Mouse (Mus musculus): Measurements from ENCODE around the gene Dctpp1.

The Dctpp1 gene

GRCm38 (mm10) chr7:127231826-127232621, 28.5 kb downstream of the Dctpp1 start:
- DNase-seq (ENCODE audit: low spot score in 2 of 2): no peak

DNA sequence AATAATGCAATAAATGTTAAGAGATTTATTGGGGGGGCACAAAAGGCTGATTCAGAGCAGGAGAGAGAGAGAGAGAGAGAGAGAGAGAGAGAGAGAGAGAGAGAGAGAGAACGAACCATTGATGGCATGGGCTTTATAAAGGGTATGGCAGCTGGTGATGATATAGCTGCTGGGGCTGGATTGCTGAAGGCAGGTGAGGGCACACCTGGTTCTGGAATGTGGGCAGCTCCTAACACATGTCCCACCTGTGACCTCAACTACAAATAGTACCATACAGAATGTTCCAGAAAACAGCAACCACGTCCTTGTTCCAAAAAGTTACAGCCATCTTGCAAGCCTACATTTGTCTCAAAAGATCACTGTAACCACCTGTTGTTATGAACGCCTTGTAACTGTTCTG, 29.1 kb downstream of the Dctpp1 start:
- DNase-seq (ENCODE audit: low spot score in 2 of 2): no peak

DNA sequence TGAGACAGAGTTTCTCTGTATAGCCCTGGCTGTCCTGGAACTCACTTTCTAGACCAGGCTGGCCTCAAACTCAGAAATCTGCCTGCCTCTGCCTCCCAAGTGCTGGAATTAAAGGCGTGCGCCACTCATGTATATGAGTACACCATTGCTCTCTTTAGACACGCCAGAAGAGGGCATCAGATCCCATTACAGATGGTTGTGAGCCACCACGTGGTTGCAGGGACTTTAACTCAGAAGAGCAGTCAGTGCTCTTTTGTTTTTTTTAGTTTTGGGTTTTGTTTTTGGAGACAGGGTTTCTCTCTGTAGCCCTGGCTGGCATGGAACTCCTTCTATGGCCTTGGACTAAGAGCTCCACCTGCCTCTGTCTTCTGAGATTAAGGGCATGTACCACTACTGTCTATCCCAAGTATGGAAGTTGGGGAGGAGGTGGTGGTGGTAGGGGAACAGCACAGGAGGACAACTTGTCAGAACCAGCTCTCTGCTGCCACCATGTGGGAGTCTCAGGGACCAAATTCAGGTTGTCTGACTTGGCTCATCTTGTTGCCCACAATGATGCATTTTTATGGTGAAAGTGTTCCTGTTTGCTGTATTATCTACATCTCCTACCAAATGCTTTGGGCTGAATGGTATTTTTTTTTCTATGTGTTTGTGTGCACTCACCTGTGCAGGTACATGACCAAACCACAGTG, 31.8 kb downstream of the Dctpp1 start:
- peak; percentile 83 to 94 for DNase-seq (ENCODE audit: low spot score in 2 of 2)

GRCm38 (mm10) chr7:127225147-127225995, 35.1 kb downstream of the Dctpp1 start:
- DNase-seq (ENCODE audit: low spot score in 2 of 2): no peak

DNA sequence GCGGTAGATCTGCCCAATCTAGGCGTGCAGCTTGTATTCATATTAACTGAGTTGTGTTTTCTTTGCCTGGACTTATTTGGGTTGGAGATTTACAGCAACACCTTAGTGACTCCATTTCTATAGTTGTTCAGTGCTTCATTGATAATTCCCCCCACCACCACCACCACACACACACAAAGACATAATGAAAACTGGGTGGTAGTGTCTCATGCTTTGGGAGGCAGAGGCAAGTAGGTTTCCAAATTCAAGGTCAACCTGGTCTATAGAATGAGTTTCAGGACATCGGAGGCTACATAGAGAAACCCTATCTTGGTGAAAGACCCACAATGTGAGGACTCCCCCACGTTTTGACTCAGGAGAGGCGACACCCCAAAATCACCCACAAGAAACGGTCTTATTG, 35.9 kb downstream of the Dctpp1 start:
- no peak for DNase-seq (ENCODE audit: low spot score in 2 of 2)

DNA sequence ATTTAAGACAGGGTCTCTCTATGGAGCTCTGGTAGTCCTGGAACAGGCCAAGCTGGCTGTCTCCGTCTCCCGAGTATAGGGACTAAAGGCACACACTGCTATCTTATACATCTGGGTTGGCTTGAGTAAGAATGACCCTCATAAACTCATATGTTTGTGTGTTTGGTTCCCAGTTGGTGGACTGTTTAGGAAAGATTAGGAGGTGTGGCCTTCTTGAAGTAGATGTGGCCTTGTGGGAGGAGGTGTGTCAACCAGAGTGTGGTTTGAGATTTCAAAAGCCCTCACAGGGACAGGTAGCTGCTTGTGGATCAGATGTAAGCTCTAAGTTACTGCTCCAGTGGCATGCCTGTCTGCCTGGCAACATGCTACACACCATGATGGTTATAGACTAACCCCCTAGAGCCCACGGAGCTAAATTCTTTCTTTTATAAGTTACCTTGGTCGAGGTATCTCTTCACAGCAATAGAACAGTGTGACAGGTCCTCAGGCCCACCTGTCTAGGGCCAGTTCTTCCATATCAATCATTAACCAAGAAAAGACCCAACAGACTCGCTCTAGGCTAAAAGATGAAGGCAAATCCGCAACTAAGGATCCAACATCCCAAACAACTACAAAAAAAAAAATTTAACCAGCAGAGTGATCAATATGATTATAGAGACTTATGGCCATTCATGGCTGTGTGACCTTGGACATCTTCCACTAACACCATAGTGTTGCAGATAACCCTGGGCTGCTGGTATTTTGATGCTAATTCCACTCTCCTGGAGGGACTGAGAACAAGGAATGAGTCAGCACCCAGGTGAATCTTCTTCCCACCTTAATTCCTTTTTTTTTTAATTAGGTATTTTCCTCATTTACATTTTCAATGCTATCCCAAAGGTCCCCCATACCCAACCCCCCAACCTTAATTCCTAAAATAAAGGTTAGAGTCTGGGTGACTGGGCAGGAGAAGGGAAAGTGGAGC, 36.7 kb downstream of the Dctpp1 start:
- no peak for DNase-seq (ENCODE audit: low spot score in 2 of 2)

DNA sequence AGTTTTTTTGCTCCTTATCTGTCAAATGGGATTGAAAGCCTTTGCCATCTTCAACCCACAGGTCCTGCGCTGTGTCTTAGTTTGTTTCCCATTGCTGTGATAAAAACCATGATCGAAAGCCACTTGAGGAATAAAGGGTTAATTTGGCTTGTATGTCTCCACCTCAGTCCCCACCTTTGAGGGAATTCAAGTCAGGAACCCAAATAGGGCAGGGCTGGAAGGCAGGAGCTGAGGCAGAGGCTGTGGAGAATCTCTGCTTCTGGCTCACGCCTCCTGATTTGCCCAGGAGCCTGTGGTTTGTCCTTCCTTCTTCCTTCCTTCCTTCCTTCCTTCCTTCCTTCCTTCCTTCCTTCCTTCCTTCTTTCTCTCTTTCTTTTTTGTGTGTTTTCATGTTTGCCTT, 37.4 kb downstream of the Dctpp1 start:
- no peak for DNase-seq (ENCODE audit: low spot score in 2 of 2)

GRCm38 (mm10) chr7:127220440-127220839, 40.1 kb downstream of the Dctpp1 start:
- no peak for DNase-seq (ENCODE audit: low spot score in 2 of 2)

- no peak for DNase-seq (ENCODE audit: low spot score in 2 of 2)
These were observed 41.8 kb downstream of the Dctpp1 start for GRCm38 (mm10) chr7:127218670-127219069.

DNA sequence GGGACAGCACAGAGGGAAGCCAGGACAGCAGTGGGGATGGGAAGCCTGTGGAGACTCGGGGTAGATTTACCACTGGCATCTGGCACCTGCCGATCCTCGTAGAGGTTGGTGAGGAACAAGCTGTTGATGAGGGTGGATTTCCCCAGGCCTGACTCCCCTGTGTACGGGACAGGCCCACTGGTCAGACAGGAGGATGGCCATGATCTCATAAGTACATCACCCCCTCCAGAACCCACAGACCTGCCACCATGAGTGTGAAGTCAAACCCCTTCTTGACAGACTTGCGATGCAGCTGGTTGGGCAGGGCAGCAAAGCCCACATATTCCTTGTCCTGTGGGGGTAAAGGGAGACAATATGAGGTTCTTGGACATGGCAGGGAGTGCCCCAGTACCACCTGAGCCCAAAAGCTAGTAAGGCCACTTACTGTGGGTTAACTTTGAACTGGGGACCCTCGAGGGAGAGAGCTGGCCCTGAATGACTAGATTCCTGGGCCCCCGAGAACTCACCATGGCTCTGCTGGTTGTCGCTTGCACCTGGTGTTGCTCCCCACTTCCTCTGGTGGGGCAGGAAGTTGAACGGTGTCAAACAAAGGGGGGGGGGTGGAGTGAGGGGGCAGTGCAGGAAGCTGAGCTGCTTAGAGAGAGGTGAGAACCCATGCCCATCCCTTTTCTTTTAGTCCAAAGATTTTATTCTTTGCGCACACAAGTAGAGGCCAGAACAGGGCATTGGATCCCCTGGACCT, 42.4 kb downstream of the Dctpp1 start:
- DNase-seq (ENCODE audit: low spot score in 2 of 2): peak; percentile 80 to 82

DNA sequence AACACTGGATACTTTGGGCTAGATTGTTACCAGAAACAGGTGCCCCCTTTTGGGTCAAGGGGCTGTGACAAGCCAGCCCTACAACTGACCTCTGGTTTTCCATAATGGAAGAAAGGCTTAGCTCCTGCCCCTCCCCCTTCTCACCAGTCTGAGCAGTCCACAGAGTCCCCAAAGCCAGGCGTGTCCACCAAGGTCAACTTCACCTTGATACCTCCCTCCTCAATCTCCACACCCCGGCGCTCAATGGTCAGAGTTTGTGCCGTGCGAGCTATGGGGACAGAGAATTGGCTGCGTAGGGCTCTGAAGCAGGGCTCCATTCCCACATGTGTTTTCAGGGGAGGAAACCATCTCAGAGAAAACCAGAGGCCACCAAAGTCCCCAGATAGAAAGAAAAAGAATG, 43.0 kb downstream of the Dctpp1 start:
- no peak for DNase-seq (ENCODE audit: low spot score in 2 of 2)

- no peak for DNase-seq (ENCODE audit: low spot score in 2 of 2)
These were observed 44.2 kb downstream of the Dctpp1 start for GRCm38 (mm10) chr7:127216307-127216706.

DNA sequence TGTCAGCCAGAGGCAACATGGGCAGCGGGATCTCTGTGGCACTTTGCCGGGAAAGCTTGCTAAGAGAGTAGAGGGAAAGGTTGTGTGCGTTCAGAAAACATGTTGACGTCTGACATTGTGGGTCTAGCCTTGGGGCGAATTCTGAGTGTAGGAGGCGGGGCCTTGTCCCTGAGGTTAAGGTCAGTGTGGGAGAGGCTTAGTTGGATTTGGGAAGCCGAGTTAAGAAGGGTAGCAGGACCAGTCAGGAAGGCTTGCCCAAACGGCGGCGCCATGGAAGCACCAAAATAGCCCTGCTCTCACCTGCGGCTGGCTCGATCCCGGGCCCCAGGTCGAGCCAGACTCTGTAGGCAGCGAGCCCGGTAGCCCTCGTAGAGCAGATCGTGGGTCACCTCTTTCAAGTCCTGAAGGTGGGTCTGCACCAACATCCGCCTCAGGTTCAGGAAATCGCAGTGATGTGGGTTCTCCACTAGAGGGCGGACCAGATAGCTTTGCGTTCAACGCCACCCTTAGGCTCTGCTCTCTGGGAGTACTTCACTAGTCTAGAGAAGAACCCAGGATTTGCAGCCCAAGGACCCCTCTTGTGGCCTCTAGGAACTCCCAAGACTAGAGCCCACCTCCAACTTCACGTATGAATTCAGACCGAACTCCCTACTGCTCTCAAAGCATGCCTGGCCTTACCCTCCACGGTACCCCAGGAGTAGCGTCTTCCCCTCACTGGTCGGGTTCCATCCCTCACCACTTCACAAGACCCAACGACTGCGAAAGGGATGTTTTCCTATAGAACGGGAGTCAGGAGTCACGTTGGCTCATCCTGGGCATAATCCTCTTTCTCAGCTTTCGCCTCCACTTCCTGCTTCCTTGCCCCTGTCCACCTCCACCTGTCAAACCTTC, 45.3 kb downstream of the Dctpp1 start:
- DNase-seq (ENCODE audit: low spot score in 2 of 2): peak; percentile 78 to 88

- DNase-seq (ENCODE audit: low spot score in 2 of 2): no peak
These were observed 46.0 kb downstream of the Dctpp1 start for GRCm38 (mm10) chr7:127214521-127214920.

GRCm38 (mm10) chr7:127213930-127214329, 46.6 kb downstream of the Dctpp1 start:
- no peak for DNase-seq (ENCODE audit: low spot score in 2 of 2)

DNA sequence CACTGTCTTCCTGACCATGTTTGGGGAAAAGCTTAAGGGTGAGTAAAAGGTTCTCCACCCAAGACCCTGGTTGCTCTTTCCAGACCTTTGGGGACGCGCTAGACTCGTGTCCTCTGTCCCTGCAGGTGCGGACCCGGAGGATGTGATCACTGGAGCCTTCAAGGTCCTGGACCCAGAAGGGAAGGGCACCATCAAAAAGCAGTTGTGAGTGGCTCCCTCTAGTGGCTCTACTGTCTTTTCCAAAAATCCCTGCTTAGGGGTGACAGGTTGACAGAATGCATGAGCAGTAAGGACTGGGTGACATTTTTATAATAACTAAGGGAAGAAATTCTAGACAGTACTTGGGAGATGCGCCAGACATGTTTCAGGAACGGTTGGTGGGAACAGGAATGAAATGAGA, 47.0 kb downstream of the Dctpp1 start:
- peak in 1 of 2 experiments; percentile 67 for DNase-seq (ENCODE audit: low spot score in 2 of 2)

DNA sequence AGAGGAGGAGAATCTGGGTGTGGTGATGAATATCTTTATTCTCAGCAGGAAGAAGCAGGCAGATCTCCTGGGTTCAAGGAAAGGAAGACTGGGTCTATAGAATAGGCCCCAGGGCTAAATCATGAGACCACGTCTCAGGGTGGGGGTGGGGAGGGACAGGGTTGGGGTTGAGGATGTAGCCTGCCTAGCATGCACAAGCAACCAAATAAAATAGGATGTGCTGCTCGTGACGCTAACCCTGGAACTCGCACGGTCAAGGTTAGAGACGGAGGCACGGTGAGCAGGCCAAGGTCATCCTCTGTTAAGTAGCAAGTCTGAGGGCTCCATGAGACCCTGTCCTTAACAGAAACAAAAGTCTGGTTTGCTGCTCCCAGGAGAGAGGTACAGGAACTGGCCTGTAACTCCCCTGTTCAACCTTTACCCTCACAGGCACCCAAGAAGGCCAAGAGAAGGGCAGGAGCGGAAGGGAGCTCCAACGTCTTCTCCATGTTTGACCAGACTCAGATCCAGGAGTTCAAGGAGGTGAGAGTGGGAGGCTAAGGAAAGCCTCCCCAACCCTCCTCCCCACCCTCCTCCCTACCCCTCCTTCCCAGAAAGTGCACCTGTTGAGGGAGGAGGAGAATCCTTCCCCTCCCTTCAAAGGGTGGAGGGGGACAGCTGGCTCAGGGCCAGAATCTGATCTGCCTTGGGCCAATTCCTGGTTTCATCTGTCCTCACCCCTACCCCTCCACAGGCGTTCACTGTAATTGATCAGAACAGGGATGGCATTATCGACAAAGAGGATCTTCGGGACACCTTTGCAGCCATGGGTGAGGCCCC, 47.9 kb downstream of the Dctpp1 start:
- no peak for DNase-seq (ENCODE audit: low spot score in 2 of 2)

GRCm38 (mm10) chr7:127211014-127211745, 49.3 kb downstream of the Dctpp1 start:
- no peak for DNase-seq (ENCODE audit: low spot score in 2 of 2)

Data from thymus, postnatal 10 days (tissue).